Mouse (Mus musculus): ENCODE measurements around the gene Aoah. TPM values are rescaled to one million over a fixed set of nuclear protein-coding genes. Genes with fewer than 3 reads are reported as not detected.

Gene Aoah
- polyA plus RNA-seq, 1 experiment, result 0.23 TPM

GRCm38 (mm10) chr13:20811782-20812406 is 18.0 kb downstream of the Aoah start:
- no peak overlapping the region for H3K4me3 ChIP-seq (ENCODE audit: insufficient read depth, low read length)
- no peak overlapping the region for H3K27ac ChIP-seq (ENCODE audit: insufficient read depth, low read length)
- H3K4me1 ChIP-seq (ENCODE audit: control insufficient read depth, insufficient read depth, low read length), result no peaks in the 10 kb centered on the region
- no peak for TF ChIP-seq POLR2A (IDR thresholded peaks at IDR 0.05; ENCODE audit: low read depth, low read length)
- TF ChIP-seq CTCF (IDR thresholded peaks at IDR 0.05; ENCODE audit: borderline replicate concordance, insufficient read depth, low read length), result no peak

GRCm38 (mm10) chr13:20816385-20816784 is 22.5 kb downstream of the Aoah start:
- Histone ChIP-seq H3K4me3 (ENCODE audit: insufficient read depth, low read length) (no peak overlapping the region), H3K27ac (ENCODE audit: insufficient read depth, low read length) (no peak overlapping the region), H3K4me1 (ENCODE audit: control insufficient read depth, insufficient read depth, low read length) (no peaks in the 10 kb centered on the region)
- TF ChIP-seq CTCF (IDR thresholded peaks at IDR 0.05; ENCODE audit: borderline replicate concordance, insufficient read depth, low read length) (no peak), POLR2A (IDR thresholded peaks at IDR 0.05; ENCODE audit: low read depth, low read length) (no peak)

- H3K4me1 ChIP-seq (ENCODE audit: control insufficient read depth, insufficient read depth, low read length), result no peaks in the 10 kb centered on the region
- H3K27ac ChIP-seq (ENCODE audit: insufficient read depth, low read length), result no peak overlapping the region
- no peak overlapping the region for H3K4me3 ChIP-seq (ENCODE audit: insufficient read depth, low read length)
- TF ChIP-seq CTCF (IDR thresholded peaks at IDR 0.05; ENCODE audit: borderline replicate concordance, insufficient read depth, low read length) (no peak), POLR2A (IDR thresholded peaks at IDR 0.05; ENCODE audit: low read depth, low read length) (no peak)
Observed at GRCm38 (mm10) chr13:20820712-20821328, 26.9 kb downstream of the Aoah start.

GRCm38 (mm10) chr13:20828728-20829127 is 34.8 kb downstream of the Aoah start:
- H3K27ac ChIP-seq (ENCODE audit: insufficient read depth, low read length), result no peak overlapping the region
- no peaks in the 10 kb centered on the region; the same call in 1 of the 2 replicates for H3K4me1 ChIP-seq (ENCODE audit: control insufficient read depth, insufficient read depth, low read length)
- no peak for TF ChIP-seq CTCF (IDR thresholded peaks at IDR 0.05; ENCODE audit: borderline replicate concordance, insufficient read depth, low read length)
- TF ChIP-seq POLR2A (IDR thresholded peaks at IDR 0.05; ENCODE audit: low read depth, low read length), result no peak

GRCm38 (mm10) chr13:20829181-20829900 is 35.4 kb downstream of the Aoah start:
- H3K27ac ChIP-seq (ENCODE audit: insufficient read depth, low read length), result no peak overlapping the region
- TF ChIP-seq POLR2A (IDR thresholded peaks at IDR 0.05; ENCODE audit: low read depth, low read length), result no peak
- TF ChIP-seq CTCF (IDR thresholded peaks at IDR 0.05; ENCODE audit: borderline replicate concordance, insufficient read depth, low read length), result no peak

More at GRCm38 (mm10) chr13:20828728-20829127, 34.8 kb downstream of the Aoah start:
- H3K4me3 ChIP-seq (ENCODE audit: insufficient read depth, low read length), result no peak overlapping the region

GRCm38 (mm10) chr13:20855893-20856292 is 62.0 kb downstream of the Aoah start:
- Histone ChIP-seq H3K27ac (ENCODE audit: insufficient read depth, low read length) (no peak overlapping the region), H3K4me1 (ENCODE audit: control insufficient read depth, insufficient read depth, low read length) (no peaks in the 10 kb centered on the region), H3K4me3 (ENCODE audit: insufficient read depth, low read length) (no peak overlapping the region)
- TF ChIP-seq CTCF (IDR thresholded peaks at IDR 0.05; ENCODE audit: borderline replicate concordance, insufficient read depth, low read length) (no peak), POLR2A (IDR thresholded peaks at IDR 0.05; ENCODE audit: low read depth, low read length) (no peak)

More at GRCm38 (mm10) chr13:20829181-20829900, 35.4 kb downstream of the Aoah start:
- Histone ChIP-seq H3K4me3 (ENCODE audit: insufficient read depth, low read length) (no peak overlapping the region), H3K4me1 (ENCODE audit: control insufficient read depth, insufficient read depth, low read length) (no peaks in the 10 kb centered on the region; the same call in 1 of the 2 replicates)

GRCm38 (mm10) chr13:20899372-20899771 is 105.5 kb downstream of the Aoah start:
- Histone ChIP-seq H3K27ac (ENCODE audit: insufficient read depth, low read length) (no peak overlapping the region), H3K4me3 (ENCODE audit: insufficient read depth, low read length) (no peak overlapping the region), H3K4me1 (ENCODE audit: control insufficient read depth, insufficient read depth, low read length) (no peaks in the 10 kb centered on the region)
- TF ChIP-seq CTCF (IDR thresholded peaks at IDR 0.05; ENCODE audit: borderline replicate concordance, insufficient read depth, low read length) (no peak), POLR2A (IDR thresholded peaks at IDR 0.05; ENCODE audit: low read depth, low read length) (no peak)

GRCm38 (mm10) chr13:20900396-20900971 is 106.6 kb downstream of the Aoah start:
- H3K4me3 ChIP-seq (ENCODE audit: insufficient read depth, low read length), result no peak overlapping the region
- no peak overlapping the region for H3K27ac ChIP-seq (ENCODE audit: insufficient read depth, low read length)
- H3K4me1 ChIP-seq (ENCODE audit: control insufficient read depth, insufficient read depth, low read length), result no peaks in the 10 kb centered on the region
- TF ChIP-seq CTCF (IDR thresholded peaks at IDR 0.05; ENCODE audit: borderline replicate concordance, insufficient read depth, low read length) (no peak), POLR2A (IDR thresholded peaks at IDR 0.05; ENCODE audit: low read depth, low read length) (no peak)

GRCm38 (mm10) chr13:20900972-20901457 is 107.1 kb downstream of the Aoah start:
- Histone ChIP-seq H3K4me1 (ENCODE audit: control insufficient read depth, insufficient read depth, low read length) (no peaks in the 10 kb centered on the region), H3K4me3 (ENCODE audit: insufficient read depth, low read length) (no peak overlapping the region), H3K27ac (ENCODE audit: insufficient read depth, low read length) (no peak overlapping the region)
- TF ChIP-seq POLR2A (IDR thresholded peaks at IDR 0.05; ENCODE audit: low read depth, low read length) (no peak), CTCF (IDR thresholded peaks at IDR 0.05; ENCODE audit: borderline replicate concordance, insufficient read depth, low read length) (no peak)

Measured in embryonic fibroblast, embryonic 13.5 days (primary cell).